Mouse (Mus musculus) kidney, adult 2 months (tissue): Measurements from ENCODE around the gene Nutm1.

Experiments
- CTCF ChIP-seq: fragments of 200-500 bp; conservative IDR thresholded peaks from 2 replicates; pipeline ENCODE4 v1.5.1; 2011; ENCODE audit warnings: low read depth, mild to moderate bottlenecking, control low read depth, low read length, moderate library complexity, mixed read lengths; ENCODE audit not compliant: insufficient read depth, insufficient read length
- POLR2A ChIP-seq: fragments of 200-500 bp; IDR thresholded peaks from one replicate; pipeline ENCODE4 v1.6.1; 2011; ENCODE audit warnings: low read depth, low read length, control low read depth

DNA sequence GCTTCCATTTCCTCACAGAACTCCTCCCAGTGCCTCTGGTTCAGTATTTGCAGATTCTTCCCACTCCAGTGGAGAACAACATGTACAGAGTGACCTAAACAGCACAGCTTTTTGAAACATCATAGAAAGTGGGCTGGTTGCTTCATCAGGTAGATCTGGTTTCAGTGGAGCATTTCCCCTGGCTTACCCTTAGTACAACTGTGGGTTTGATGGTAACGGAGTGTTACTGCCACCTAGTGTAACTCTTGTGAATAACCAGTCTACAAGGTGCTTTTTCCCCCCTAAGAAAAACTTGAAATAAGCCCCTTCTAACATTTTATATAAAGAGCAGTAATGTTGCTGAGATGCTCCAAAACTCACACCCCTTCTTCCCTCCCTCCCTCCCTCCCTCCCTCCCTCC, 43.1 kb downstream of the Nutm1 start:
- no peak for TF ChIP-seq POLR2A
- peak; percentile 37; the same call in 1 of the 2 replicates for TF ChIP-seq CTCF
